Mouse (Mus musculus): Measurements from ENCODE around the gene Gm37596. TPM values are rescaled to one million over a fixed set of nuclear protein-coding genes. Genes with fewer than 3 reads are reported as not detected.
"Not testable (repeated sequence)": the region's sequence is repeated elsewhere in the genome, so short reads cannot be mapped to it uniquely, and the experiment has no call there.

Gene Gm37596
- polyA plus RNA-seq (2014; fragmentation: Nextera tagmentation; extraction: Ambion mirVana): not detected in 2 replicates

- not testable (repeated sequence) for H3K9me3 ChIP-seq (replicated peaks; ENCODE audit: control insufficient read depth, low read length); H3K4me3 ChIP-seq (ENCODE audit: low read depth, low read length); H3K4me1 ChIP-seq (ENCODE audit: control insufficient read depth, insufficient read depth, low read length); H3K4me2 ChIP-seq; H3K9ac ChIP-seq (ENCODE audit: low read depth, low read length); H3K36me3 ChIP-seq (ENCODE audit: control insufficient read depth, insufficient read depth, low read length); ATAC-seq (replicated peaks; ENCODE audit: insufficient number of reproducible peaks, low FRiP score, low TSS enrichment); H3K27me3 ChIP-seq (ENCODE audit: control insufficient read depth, insufficient read depth, low read length); H3K27ac ChIP-seq (ENCODE audit: low read depth, low read length)
- WGBS (ENCODE audit: insufficient replicate concordance): 40% methylated on average over 1 of the region's 2 CpGs
Measured at GRCm38 (mm10) chr3:93692970-93693369, at the start of gene Gm37596. Gene Gm37596 (minus strand): TSS chr3:93693070.

- WGBS (ENCODE audit: insufficient replicate concordance): 76% methylated on average over 2 of the region's 2 CpGs
- not testable (repeated sequence) for H3K9ac ChIP-seq (ENCODE audit: low read depth, low read length); H3K4me3 ChIP-seq (ENCODE audit: low read depth, low read length); H3K4me2 ChIP-seq; H3K36me3 ChIP-seq (ENCODE audit: control insufficient read depth, insufficient read depth, low read length); H3K9me3 ChIP-seq (replicated peaks; ENCODE audit: control insufficient read depth, low read length); ATAC-seq (replicated peaks; ENCODE audit: insufficient number of reproducible peaks, low FRiP score, low TSS enrichment); H3K4me1 ChIP-seq (ENCODE audit: control insufficient read depth, insufficient read depth, low read length); H3K27ac ChIP-seq (ENCODE audit: low read depth, low read length); H3K27me3 ChIP-seq (ENCODE audit: control insufficient read depth, insufficient read depth, low read length)
Measured at GRCm38 (mm10) chr3:93708969-93709637, 16.2 kb upstream of the Gm37596 start.

GRCm38 (mm10) chr3:93676210-93676609, 16.7 kb downstream of the Gm37596 start, which contains the start of gene Tdpoz1:
Gene Tdpoz1 (minus strand): TSS chr3:93676310.
- WGBS (ENCODE audit: insufficient replicate concordance): 80% methylated on average over 2 of the region's 4 CpGs
- H3K4me3 ChIP-seq (ENCODE audit: low read depth, low read length); H3K4me1 ChIP-seq (ENCODE audit: control insufficient read depth, insufficient read depth, low read length); H3K27me3 ChIP-seq (ENCODE audit: control insufficient read depth, insufficient read depth, low read length); ATAC-seq (replicated peaks; ENCODE audit: insufficient number of reproducible peaks, low FRiP score, low TSS enrichment); H3K27ac ChIP-seq (ENCODE audit: low read depth, low read length); H3K4me2 ChIP-seq; H3K9ac ChIP-seq (ENCODE audit: low read depth, low read length); H3K36me3 ChIP-seq (ENCODE audit: control insufficient read depth, insufficient read depth, low read length); H3K9me3 ChIP-seq (replicated peaks; ENCODE audit: control insufficient read depth, low read length): not testable (repeated sequence)

- not testable (repeated sequence) for H3K4me3 ChIP-seq (ENCODE audit: low read depth, low read length); H3K9me3 ChIP-seq (replicated peaks; ENCODE audit: control insufficient read depth, low read length); H3K27me3 ChIP-seq (ENCODE audit: control insufficient read depth, insufficient read depth, low read length); ATAC-seq (replicated peaks; ENCODE audit: insufficient number of reproducible peaks, low FRiP score, low TSS enrichment); H3K27ac ChIP-seq (ENCODE audit: low read depth, low read length); H3K4me1 ChIP-seq (ENCODE audit: control insufficient read depth, insufficient read depth, low read length); H3K36me3 ChIP-seq (ENCODE audit: control insufficient read depth, insufficient read depth, low read length); H3K9ac ChIP-seq (ENCODE audit: low read depth, low read length); H3K4me2 ChIP-seq
- 63% methylated on average over 5 of the region's 6 CpGs for WGBS (ENCODE audit: insufficient replicate concordance)
Measured at GRCm38 (mm10) chr3:93670805-93671503, 21.9 kb downstream of the Gm37596 start.

GRCm38 (mm10) chr3:93654260-93654659, 38.6 kb downstream of the Gm37596 start:
- Histone ChIP-seq H3K9ac (ENCODE audit: low read depth, low read length) (no peak overlapping the region), H3K4me1 (ENCODE audit: control insufficient read depth, insufficient read depth, low read length) (no peaks in the 10 kb centered on the region), H3K4me3 (ENCODE audit: low read depth, low read length) (no peak overlapping the region), H3K9me3 (replicated peaks; ENCODE audit: control insufficient read depth, low read length) (no peaks in the 10 kb centered on the region), H3K27ac (ENCODE audit: low read depth, low read length) (no peak overlapping the region), H3K36me3 (ENCODE audit: control insufficient read depth, insufficient read depth, low read length) (no peaks in the 10 kb centered on the region), H3K4me2 (no peak overlapping the region), H3K27me3 (ENCODE audit: control insufficient read depth, insufficient read depth, low read length) (no peaks in the 10 kb centered on the region)
- ATAC-seq (replicated peaks; ENCODE audit: insufficient number of reproducible peaks, low FRiP score, low TSS enrichment): no peak
- WGBS (ENCODE audit: insufficient replicate concordance): 67% methylated on average over 1 of the region's 1 CpGs

- WGBS (ENCODE audit: insufficient replicate concordance): 70% methylated on average over 3 of the region's 3 CpGs
- Histone ChIP-seq H3K27ac (ENCODE audit: low read depth, low read length) (no peak within 1 kb of the TSS), H3K27me3 (ENCODE audit: control insufficient read depth, insufficient read depth, low read length) (no peaks in the 10 kb centered on the region), H3K9me3 (replicated peaks; ENCODE audit: control insufficient read depth, low read length) (no peaks in the 10 kb centered on the region), H3K9ac (ENCODE audit: low read depth, low read length) (no peak within 1 kb of the TSS), H3K4me3 (ENCODE audit: low read depth, low read length) (no peak within 1 kb of the TSS), H3K4me1 (ENCODE audit: control insufficient read depth, insufficient read depth, low read length) (no peaks in the 10 kb centered on the region), H3K36me3 (ENCODE audit: control insufficient read depth, insufficient read depth, low read length) (no peaks in the 10 kb centered on the region), H3K4me2 (no peak within 1 kb of the TSS)
- ATAC-seq (replicated peaks; ENCODE audit: insufficient number of reproducible peaks, low FRiP score, low TSS enrichment): no peak
Measured at GRCm38 (mm10) chr3:93652586-93652985, 40.3 kb downstream of the Gm37596 start, which contains the start of gene Tdpoz2. Gene Tdpoz2 (minus strand): TSS chr3:93652686.

Other genes with a start within 250 kb of the Gm37596 start
- gene Tchhl1, start 224.3 kb downstream of the Gm37596 start, polyA plus RNA-seq (2014; fragmentation: Nextera tagmentation; extraction: Ambion mirVana): not detected in 2 replicates
- 733 and 790 TPM in 2 replicates for gene S100a11, start 172.6 kb downstream of the Gm37596 start, polyA plus RNA-seq (2014; fragmentation: Nextera tagmentation; extraction: Ambion mirVana)
- gene S100a10, start 138.0 kb downstream of the Gm37596 start, polyA plus RNA-seq (2014; fragmentation: Nextera tagmentation; extraction: Ambion mirVana): 216 and 222 TPM in 2 replicates
- not detected in 2 replicates for gene Tdpoz2, start 40.4 kb downstream of the Gm37596 start, polyA plus RNA-seq (2014; fragmentation: Nextera tagmentation; extraction: Ambion mirVana)
- not detected in 2 replicates for gene Tdpoz1, start 16.8 kb downstream of the Gm37596 start, polyA plus RNA-seq (2014; fragmentation: Nextera tagmentation; extraction: Ambion mirVana)
- gene Gm5773, start 79.9 kb upstream of the Gm37596 start, polyA plus RNA-seq (2014; fragmentation: Nextera tagmentation; extraction: Ambion mirVana): not detected in 2 replicates
- gene Tdpoz4, start 103.3 kb upstream of the Gm37596 start, polyA plus RNA-seq (2014; fragmentation: Nextera tagmentation; extraction: Ambion mirVana): not detected in 2 replicates
- gene Tdpoz3, start 132.9 kb upstream of the Gm37596 start, polyA plus RNA-seq (2014; fragmentation: Nextera tagmentation; extraction: Ambion mirVana): not detected in 2 replicates

All from heart, embryonic 11.5 days (tissue).